Mouse (Mus musculus): Measurements from ENCODE around the gene Kif21a. TPM values are rescaled to one million over a fixed set of nuclear protein-coding genes. Genes with fewer than 3 reads are reported as not detected.

The Kif21a gene
- total RNA-seq, 2 experiments from 2014 or later: 104 to 113 TPM

GRCm38 (mm10) chr15:91018861-91019187, 30.9 kb downstream of the Kif21a start:
- no peak for DNase-seq (ENCODE audit: extremely low spot score in 1 of 2, low spot score in 1 of 2)

GRCm38 (mm10) chr15:91018161-91018860, 31.4 kb downstream of the Kif21a start:
- DNase-seq (ENCODE audit: extremely low spot score in 1 of 2, low spot score in 1 of 2): no peak

GRCm38 (mm10) chr15:91017261-91018160, 32.2 kb downstream of the Kif21a start:
- DNase-seq (ENCODE audit: extremely low spot score in 1 of 2, low spot score in 1 of 2): no peak

- DNase-seq (ENCODE audit: extremely low spot score in 1 of 2, low spot score in 1 of 2): no peak
These were observed 33.4 kb downstream of the Kif21a start for GRCm38 (mm10) chr15:91016366-91016765.

GRCm38 (mm10) chr15:91012793-91013580, 36.8 kb downstream of the Kif21a start:
- DNase-seq (ENCODE audit: extremely low spot score in 1 of 2, low spot score in 1 of 2): no peak

GRCm38 (mm10) chr15:91010218-91010617, 39.5 kb downstream of the Kif21a start:
- no peak for DNase-seq (ENCODE audit: extremely low spot score in 1 of 2, low spot score in 1 of 2)

- no peak for DNase-seq (ENCODE audit: extremely low spot score in 1 of 2, low spot score in 1 of 2)
These were observed 42.5 kb downstream of the Kif21a start for GRCm38 (mm10) chr15:91007123-91007830.

GRCm38 (mm10) chr15:91004726-91005125, 45.0 kb downstream of the Kif21a start:
- DNase-seq (ENCODE audit: extremely low spot score in 1 of 2, low spot score in 1 of 2): no peak

- DNase-seq (ENCODE audit: extremely low spot score in 1 of 2, low spot score in 1 of 2): no peak
These were observed 48.6 kb downstream of the Kif21a start for GRCm38 (mm10) chr15:91001037-91001616.

- no peak for DNase-seq (ENCODE audit: extremely low spot score in 1 of 2, low spot score in 1 of 2)
These were observed 49.3 kb downstream of the Kif21a start for GRCm38 (mm10) chr15:91000280-91001036.

- DNase-seq (ENCODE audit: extremely low spot score in 1 of 2, low spot score in 1 of 2): no peak
These were observed 56.9 kb downstream of the Kif21a start for GRCm38 (mm10) chr15:90992871-90993270.

- DNase-seq (ENCODE audit: extremely low spot score in 1 of 2, low spot score in 1 of 2): no peak
These were observed 57.4 kb downstream of the Kif21a start for GRCm38 (mm10) chr15:90992388-90992787.

- DNase-seq (ENCODE audit: extremely low spot score in 1 of 2, low spot score in 1 of 2): no peak
These were observed 57.9 kb downstream of the Kif21a start for GRCm38 (mm10) chr15:90991843-90992242.

GRCm38 (mm10) chr15:90987714-90988250, 62.0 kb downstream of the Kif21a start:
- DNase-seq (ENCODE audit: extremely low spot score in 1 of 2, low spot score in 1 of 2): no peak

- DNase-seq (ENCODE audit: extremely low spot score in 1 of 2, low spot score in 1 of 2): no peak
These were observed 73.8 kb downstream of the Kif21a start for GRCm38 (mm10) chr15:90975914-90976313.

- no peak for DNase-seq (ENCODE audit: extremely low spot score in 1 of 2, low spot score in 1 of 2)
These were observed 77.6 kb downstream of the Kif21a start for GRCm38 (mm10) chr15:90971914-90972767.

- no peak for DNase-seq (ENCODE audit: extremely low spot score in 1 of 2, low spot score in 1 of 2)
These were observed 86.4 kb downstream of the Kif21a start for GRCm38 (mm10) chr15:90963320-90963719.

- no peak for DNase-seq (ENCODE audit: extremely low spot score in 1 of 2, low spot score in 1 of 2)
These were observed 87.2 kb downstream of the Kif21a start for GRCm38 (mm10) chr15:90962548-90962947.

Measured in layer of hippocampus, postnatal 25 days (tissue).